ENCODE assay signal across 19 mouse cellular contexts in genomic region chr1:111139904-111140303, GRCm38 (mm10).
DNase-seq lines count a peak whose midpoint lies in the region; ATAC-seq and TF ChIP-seq lines count a peak whose summit lies in the region.
"Had no signal": no experiment of that assay in that cellular context is flagged by ENCODE, and none has a peak within 500 bp of the region (broad histone marks: within the 10 kb centered on the region; RNA-seq: fewer than 3 reads in every experiment).

No protein-coding gene starts in this region.

- H3K4me3 ChIP-seq in MEL (ENCODE audit: control insufficient read depth in 1 of 2, insufficient read depth in 1 of 2, low read depth in 2 of 2, low read length in 2 of 2), result no peak overlapping the region

- H3K36me3 ChIP-seq in MEL (ENCODE audit: control insufficient read depth in 1 of 2, insufficient read depth in 2 of 2, low read length in 2 of 2), result peaks cover 0 to 8% of the 10 kb centered on the region in 2 experiments; a peak in 2 of 4 replicates
- H3K36me3 ChIP-seq: G1E had no signal

- no peaks in the 10 kb centered on the region for H3K9me3 ChIP-seq in MEL (replicated peaks; ENCODE audit: insufficient read depth, low read length)

- TF ChIP-seq RAD21 in MEL (IDR thresholded peaks at IDR 0.05; ENCODE audit: low read depth, low read length), result no peak

- H3K27ac ChIP-seq in MEL (ENCODE audit: control insufficient read depth, low read depth, low read length), result peak overlapping the region; percentile 19; the same call in 1 of the 2 replicates

- TF ChIP-seq EP300 in MEL (IDR thresholded peaks at IDR 0.05; ENCODE audit: low read depth in 1 of 2, low read length in 2 of 2), result peak; percentile 29 to 55; a peak in 2 of 4 replicates

- H3K27me3 ChIP-seq in MEL (ENCODE audit: control insufficient read depth in 1 of 2, insufficient read depth in 2 of 2, low read length in 2 of 2), result no peaks in the 10 kb centered on the region
- H3K27me3 ChIP-seq: CH12.LX, Patski had no signal

- no peak overlapping the region for H3K9ac ChIP-seq in MEL (ENCODE audit: control insufficient read depth, low read depth, low read length, poor library complexity, severe bottlenecking)

- no peak for TF ChIP-seq CTCF in MEL (IDR thresholded peaks at IDR 0.05 in 2 of 3, conservative IDR thresholded peaks at IDR 0.05 in 1 of 3; ENCODE audit: control insufficient read depth in 1 of 3, insufficient read depth in 1 of 3, low read depth in 2 of 3, low read length in 3 of 3, poor library complexity in 1 of 3, severe bottlenecking in 1 of 3)

- TF ChIP-seq POLR2A in MEL (IDR thresholded peaks at IDR 0.05; ENCODE audit: control insufficient read depth in 1 of 2, insufficient read depth in 1 of 2, low read depth in 1 of 2, low read length in 2 of 2, poor library complexity in 1 of 2), result no peak

- H3K79me2 ChIP-seq in MEL (ENCODE audit: control insufficient read depth, insufficient read depth, low read length, poor library complexity), result no peaks in the 10 kb centered on the region

- peak; percentile 37 for DNase-seq in MEL (ENCODE audit: low read depth, low spot score)
- DNase-seq: adrenal gland, adult 2 months; adrenal gland, adult 8-10 months; adrenal gland, postnatal 10 days; adrenal gland, postnatal 14 days; adrenal gland, postnatal 25 days; adrenal gland, postnatal 36 days; B cell, adult 2 months; cerebellum, adult 11 months; cerebellum, adult 11-12 months; cerebellum, adult 18-20 months; cerebellum, adult 2 months; cerebellum, adult 8-10 months had no signal

- no peak for ATAC-seq in erythroid progenitor cell, adult 5-6 weeks (replicated peaks; ENCODE audit: low FRiP score, poor library complexity, severe bottlenecking)
- ATAC-seq: activated CD4-positive, CD25-positive, alpha-beta regulatory T cell, adult 4 months; CD4-positive, CD25-positive, alpha-beta regulatory T cell, adult 4 months; Patski had no signal

- peaks cover 0 to 2% of the 10 kb centered on the region in 2 experiments; a peak in 1 of 4 replicates for H3K4me1 ChIP-seq in MEL (ENCODE audit: control insufficient read depth in 1 of 2, insufficient read depth in 2 of 2, low read length in 2 of 2)

TF ChIP-seq in MEL, 35 proteins besides CTCF, POLR2A, EP300 and RAD21:
- no peak for TF ChIP-seq ELF1 (IDR thresholded peaks at IDR 0.05; ENCODE audit: low read depth, low read length)
- TF ChIP-seq ETS1 (IDR thresholded peaks at IDR 0.05; ENCODE audit: low read depth, low read length), result peak; percentile 57
- peak; percentile 85 for TF ChIP-seq BHLHE40 (IDR thresholded peaks at IDR 0.05; ENCODE audit: borderline replicate concordance, low read depth, low read length)
- TF ChIP-seq TCF12 (IDR thresholded peaks at IDR 0.05; ENCODE audit: low read depth, low read length), result 0 out of 2 replicates have a peak, but pooled peaks have one; percentile 12
- no peak for TF ChIP-seq MAX (IDR thresholded peaks at IDR 0.05; ENCODE audit: low read length)
- 0 out of 2 replicates have a peak, but pooled peaks have one; percentile 40 for TF ChIP-seq RCOR1 (IDR thresholded peaks at IDR 0.05; ENCODE audit: low read depth, low read length)
- no peak for TF ChIP-seq NELFE (IDR thresholded peaks at IDR 0.05; ENCODE audit: low read depth, low read length)
- TF ChIP-seq UBTF (IDR thresholded peaks at IDR 0.05; ENCODE audit: borderline replicate concordance, insufficient read depth, low read depth, low read length), result no peak
- no peak for TF ChIP-seq MEF2A (IDR thresholded peaks at IDR 0.05; ENCODE audit: extremely low read depth, insufficient replicate concordance, low read depth, low read length, poor library complexity, severe bottlenecking)
- no peak for TF ChIP-seq ZKSCAN1 (IDR thresholded peaks at IDR 0.05; ENCODE audit: low read depth, low read length)
- no peak for TF ChIP-seq JUND (IDR thresholded peaks at IDR 0.05; ENCODE audit: low read depth, low read length)
- TF ChIP-seq GATA1 (IDR thresholded peaks at IDR 0.05; ENCODE audit: low read depth, low read length), result peak; percentile 39; the same call in 1 of the 2 replicates
- peak; percentile 81 for TF ChIP-seq USF1 (IDR thresholded peaks at IDR 0.05; ENCODE audit: low read depth, low read length)
- TF ChIP-seq MAZ (IDR thresholded peaks at IDR 0.05; ENCODE audit: low read depth, low read length), result no peak
